Mouse (Mus musculus): ENCODE results near the gene Tmem222. TPM values are rescaled to one million over a fixed set of nuclear protein-coding genes. Genes with fewer than 3 reads are reported as not detected.

Gene Tmem222
- polyA plus RNA-seq, 1 experiment, result 70.6 TPM

- H3K36me3 ChIP-seq (ENCODE audit: control insufficient read depth, insufficient read depth, low read length), result peaks cover 4% of the 10 kb centered on the region
Measured at GRCm38 (mm10) chr4:133297360-133297759, 19.8 kb upstream of the Tmem222 start.

GRCm38 (mm10) chr4:133294084-133294483, 16.5 kb upstream of the Tmem222 start:
- Histone ChIP-seq H3K4me1 (ENCODE audit: control insufficient read depth, insufficient read depth, low read length) (no peaks in the 10 kb centered on the region), H3K36me3 (ENCODE audit: control insufficient read depth, insufficient read depth, low read length) (peaks cover 2% of the 10 kb centered on the region), H3K4me3 (ENCODE audit: insufficient read depth, low read depth, low read length) (no peak overlapping the region), H3K27me3 (replicated peaks; ENCODE audit: control insufficient read depth, insufficient read depth, low read length) (no peaks in the 10 kb centered on the region), H3K27ac (ENCODE audit: insufficient read depth, low read depth, low read length) (no peak overlapping the region)
- TF ChIP-seq POLR2A (IDR thresholded peaks at IDR 0.05; ENCODE audit: low read depth, low read length) (no peak), CTCF (conservative IDR thresholded peaks at IDR 0.05; ENCODE audit: insufficient read depth, insufficient read length, low read depth, low read length) (no peak)
- WGBS, result 79% methylated on average over 11 of the region's 11 CpGs
- no peak for DNase-seq

More at GRCm38 (mm10) chr4:133297360-133297759, 19.8 kb upstream of the Tmem222 start:
- Histone ChIP-seq H3K27ac (ENCODE audit: insufficient read depth, low read depth, low read length) (no peak overlapping the region), H3K27me3 (replicated peaks; ENCODE audit: control insufficient read depth, insufficient read depth, low read length) (no peaks in the 10 kb centered on the region), H3K4me3 (ENCODE audit: insufficient read depth, low read depth, low read length) (no peak overlapping the region), H3K4me1 (ENCODE audit: control insufficient read depth, insufficient read depth, low read length) (no peaks in the 10 kb centered on the region)
- DNase-seq, result no peak
- 71% methylated on average over 10 of the region's 10 CpGs for whole genome bisulfite sequencing
- no peak for TF ChIP-seq POLR2A (IDR thresholded peaks at IDR 0.05; ENCODE audit: low read depth, low read length)
- no peak for TF ChIP-seq CTCF (conservative IDR thresholded peaks at IDR 0.05; ENCODE audit: insufficient read depth, insufficient read length, low read depth, low read length)

GRCm38 (mm10) chr4:133292901-133293843, 15.6 kb upstream of the Tmem222 start:
- 68% methylated on average over 24 of the region's 24 CpGs for WGBS
- no peaks in the 10 kb centered on the region for H3K27me3 ChIP-seq (replicated peaks; ENCODE audit: control insufficient read depth, insufficient read depth, low read length)
- H3K36me3 ChIP-seq (ENCODE audit: control insufficient read depth, insufficient read depth, low read length), result peaks cover 2% of the 10 kb centered on the region
- H3K27ac ChIP-seq (ENCODE audit: insufficient read depth, low read depth, low read length), result no peak overlapping the region
- DNase-seq, result no peak
- TF ChIP-seq POLR2A (IDR thresholded peaks at IDR 0.05; ENCODE audit: low read depth, low read length) (no peak), CTCF (conservative IDR thresholded peaks at IDR 0.05; ENCODE audit: insufficient read depth, insufficient read length, low read depth, low read length) (no peak)
- no peaks in the 10 kb centered on the region for H3K4me1 ChIP-seq (ENCODE audit: control insufficient read depth, insufficient read depth, low read length)
- no peak overlapping the region for H3K4me3 ChIP-seq (ENCODE audit: insufficient read depth, low read depth, low read length)

- Histone ChIP-seq H3K36me3 (ENCODE audit: control insufficient read depth, insufficient read depth, low read length) (peaks cover 2% of the 10 kb centered on the region), H3K4me1 (ENCODE audit: control insufficient read depth, insufficient read depth, low read length) (no peaks in the 10 kb centered on the region), H3K4me3 (ENCODE audit: insufficient read depth, low read depth, low read length) (no peak overlapping the region), H3K27me3 (replicated peaks; ENCODE audit: control insufficient read depth, insufficient read depth, low read length) (no peaks in the 10 kb centered on the region), H3K27ac (ENCODE audit: insufficient read depth, low read depth, low read length) (no peak overlapping the region)
- WGBS, result 92% methylated on average over 4 of the region's 4 CpGs
- no peak for TF ChIP-seq POLR2A (IDR thresholded peaks at IDR 0.05; ENCODE audit: low read depth, low read length)
- no peak for TF ChIP-seq CTCF (conservative IDR thresholded peaks at IDR 0.05; ENCODE audit: insufficient read depth, insufficient read length, low read depth, low read length)
- DNase-seq, result no peak
Measured at GRCm38 (mm10) chr4:133292405-133292804, 14.8 kb upstream of the Tmem222 start.

- no peak overlapping the region for H3K27ac ChIP-seq (ENCODE audit: insufficient read depth, low read depth, low read length)
- DNase-seq, result no peak
- TF ChIP-seq POLR2A (IDR thresholded peaks at IDR 0.05; ENCODE audit: low read depth, low read length) (no peak), CTCF (conservative IDR thresholded peaks at IDR 0.05; ENCODE audit: insufficient read depth, insufficient read length, low read depth, low read length) (no peak)
- no peaks in the 10 kb centered on the region for H3K27me3 ChIP-seq (replicated peaks; ENCODE audit: control insufficient read depth, insufficient read depth, low read length)
- WGBS, result 100% methylated on average over 1 of the region's 1 CpGs
- peaks cover 2% of the 10 kb centered on the region for H3K36me3 ChIP-seq (ENCODE audit: control insufficient read depth, insufficient read depth, low read length)
- H3K4me1 ChIP-seq (ENCODE audit: control insufficient read depth, insufficient read depth, low read length), result no peaks in the 10 kb centered on the region
- H3K4me3 ChIP-seq (ENCODE audit: insufficient read depth, low read depth, low read length), result no peak overlapping the region
Measured at GRCm38 (mm10) chr4:133291255-133291654, 13.7 kb upstream of the Tmem222 start.

GRCm38 (mm10) chr4:133286476-133287077, 9.0 kb upstream of the Tmem222 start:
- no peak for DNase-seq
- H3K4me3 ChIP-seq (ENCODE audit: insufficient read depth, low read depth, low read length), result no peak overlapping the region
- H3K36me3 ChIP-seq (ENCODE audit: control insufficient read depth, insufficient read depth, low read length), result no peaks in the 10 kb centered on the region; the same call in 1 of the 2 replicates
- H3K27me3 ChIP-seq (replicated peaks; ENCODE audit: control insufficient read depth, insufficient read depth, low read length), result no peaks in the 10 kb centered on the region
- no peak overlapping the region for H3K27ac ChIP-seq (ENCODE audit: insufficient read depth, low read depth, low read length)
- TF ChIP-seq POLR2A (IDR thresholded peaks at IDR 0.05; ENCODE audit: low read depth, low read length) (no peak), CTCF (conservative IDR thresholded peaks at IDR 0.05; ENCODE audit: insufficient read depth, insufficient read length, low read depth, low read length) (no peak)
- 68% methylated on average over 4 of the region's 4 CpGs for WGBS
- no peaks in the 10 kb centered on the region for H3K4me1 ChIP-seq (ENCODE audit: control insufficient read depth, insufficient read depth, low read length)

- H3K4me1 ChIP-seq (ENCODE audit: control insufficient read depth, insufficient read depth, low read length), result no peaks in the 10 kb centered on the region
- no peak overlapping the region for H3K4me3 ChIP-seq (ENCODE audit: insufficient read depth, low read depth, low read length)
- no peak for TF ChIP-seq POLR2A (IDR thresholded peaks at IDR 0.05; ENCODE audit: low read depth, low read length)
- TF ChIP-seq CTCF (conservative IDR thresholded peaks at IDR 0.05; ENCODE audit: insufficient read depth, insufficient read length, low read depth, low read length), result no peak
- no peak overlapping the region for H3K27ac ChIP-seq (ENCODE audit: insufficient read depth, low read depth, low read length)
- 88% methylated on average over 5 of the region's 5 CpGs for WGBS
- H3K36me3 ChIP-seq (ENCODE audit: control insufficient read depth, insufficient read depth, low read length), result no peaks in the 10 kb centered on the region; the same call in 1 of the 2 replicates
- no peaks in the 10 kb centered on the region for H3K27me3 ChIP-seq (replicated peaks; ENCODE audit: control insufficient read depth, insufficient read depth, low read length)
- no peak for DNase-seq
Measured at GRCm38 (mm10) chr4:133285950-133286349, 8.4 kb upstream of the Tmem222 start.
